ENCODE assay signal across 26 mouse cellular contexts in genomic region chr11:21968922-21969321, GRCm38 (mm10). TPM values are rescaled to one million over a fixed set of nuclear protein-coding genes. Genes with fewer than 3 reads are reported as not detected.
DNase-seq lines count a peak whose midpoint lies in the region; ATAC-seq and TF ChIP-seq lines count a peak whose summit lies in the region.
"Had no signal": no experiment of that assay in that cellular context is flagged by ENCODE, and none has a peak within 500 bp of the region (broad histone marks: within the 10 kb centered on the region; RNA-seq: fewer than 3 reads in every experiment).

No protein-coding gene starts in this region.

- dilution Hi-C loops in CH12.LX (cut with MboI; ENCODE audit: extremely low pct_ligation_motif_present, extremely low pct_unique_long_range_greater_than_20kb, low sequenced_read_pairs) = no loop called here

- no peak overlapping the region for H3K9ac ChIP-seq in CH12.LX (ENCODE audit: insufficient read depth, low read depth)
- H3K9ac ChIP-seq in forebrain, embryonic 11.5 days (ENCODE audit: low read length) = no peak overlapping the region

- peak; percentile 39 for DNase-seq in A20 (ENCODE audit: low read depth, low spot score)
- peak; percentile 55 for DNase-seq in CH12.LX (ENCODE audit: extremely low read depth)
- peak; percentile 19 for DNase-seq in splenic B cell, adult 2 months (ENCODE audit: low read depth, low spot score)
- no peak for DNase-seq in midbrain, embryonic 10.5 days (ENCODE audit: low spot score)
- no peak for DNase-seq in heart, adult 11 months
- DNase-seq in forebrain, embryonic 11.5 days (ENCODE audit: low spot score) = no peak
- DNase-seq: adrenal gland, adult 2 months; adrenal gland, adult 8-10 months; adrenal gland, postnatal 10 days; adrenal gland, postnatal 14 days; adrenal gland, postnatal 25 days; adrenal gland, postnatal 36 days; B cell, adult 2 months; cerebellum, adult 11 months; cerebellum, adult 11-12 months; cerebellum, adult 18-20 months; cerebellum, adult 2 months; cerebellum, adult 8-10 months had no signal

- no peak overlapping the region for H3K4me3 ChIP-seq in CH12.LX (replicated peaks in 1 of 3; ENCODE audit: low read depth in 2 of 3, low read length in 2 of 3, poor library complexity in 1 of 3)
- no peak overlapping the region for H3K4me3 ChIP-seq in midbrain, embryonic 10.5 days
- no peak overlapping the region for H3K4me3 ChIP-seq in forebrain, embryonic 11.5 days (ENCODE audit: low read depth, low read length)

- H3K4me2 ChIP-seq in CH12.LX (ENCODE audit: insufficient read depth, low read depth, poor library complexity, severe bottlenecking) = no peak overlapping the region
- H3K4me2 ChIP-seq in forebrain, embryonic 11.5 days (ENCODE audit: low read depth, low read length, severe bottlenecking) = no peak overlapping the region

- in situ Hi-C loops in CH12.LX (cut with MboI; ENCODE audit: low pct_ligation_motif_present, low pct_unique_long_range_greater_than_20kb, low sequenced_read_pairs) = no loop called here

- no peak for TF ChIP-seq RAD21 in CH12.LX (IDR thresholded peaks at IDR 0.05; ENCODE audit: low read depth, low read length)

- no peaks in the 10 kb centered on the region for H3K9me3 ChIP-seq in CH12.LX (replicated peaks; ENCODE audit: low read length)
- H3K9me3 ChIP-seq in midbrain, embryonic 10.5 days (replicated peaks) = no peaks in the 10 kb centered on the region
- H3K9me3 ChIP-seq in forebrain, embryonic 11.5 days (ENCODE audit: control insufficient read depth, low read length) = no peaks in the 10 kb centered on the region
- H3K9me3 ChIP-seq: G1E had no signal

- TF ChIP-seq EP300 in CH12.LX (IDR thresholded peaks at IDR 0.05; ENCODE audit: low read length) = peak; percentile 100

- no peak overlapping the region for H3K27ac ChIP-seq in CH12.LX (ENCODE audit: insufficient read depth, low read depth)
- no peak overlapping the region for H3K27ac ChIP-seq in midbrain, embryonic 10.5 days (replicated peaks)
- no peak overlapping the region for H3K27ac ChIP-seq in forebrain, embryonic 11.5 days (ENCODE audit: low read depth, low read length)

- H3K4me1 ChIP-seq in CH12.LX (ENCODE audit: control insufficient read depth in 1 of 2, insufficient read depth in 2 of 2) = peaks cover 2 to 15% of the 10 kb centered on the region in 2 experiments; a peak in 3 of 4 replicates
- peaks cover 8% of the 10 kb centered on the region; the same call in 1 of the 2 replicates for H3K4me1 ChIP-seq in midbrain, embryonic 10.5 days
- H3K4me1 ChIP-seq in forebrain, embryonic 11.5 days (replicated peaks; ENCODE audit: control insufficient read depth, insufficient read depth, low read length) = no peaks in the 10 kb centered on the region

- H3K79me2 ChIP-seq in CH12.LX (replicated peaks; ENCODE audit: control insufficient read depth, extremely low read depth, insufficient read depth, poor library complexity, severe bottlenecking) = no peaks in the 10 kb centered on the region

- TF ChIP-seq CTCF in CH12.LX (conservative IDR thresholded peaks at IDR 0.05 in 1 of 2, IDR thresholded peaks at IDR 0.05 in 1 of 2; ENCODE audit: low read depth in 2 of 2, low read length in 2 of 2) = no peak

- WGBS in midbrain, embryonic 10.5 days = 92% methylated on average over 3 of the region's 3 CpGs
- 96% methylated on average over 3 of the region's 3 CpGs for WGBS in forebrain, embryonic 11.5 days

- no peak for ATAC-seq in forebrain, embryonic 11.5 days (replicated peaks; ENCODE audit: low FRiP score)
- ATAC-seq: activated CD4-positive, CD25-positive, alpha-beta regulatory T cell, adult 4 months; CD4-positive, CD25-positive, alpha-beta regulatory T cell, adult 4 months; Patski had no signal

- no peaks in the 10 kb centered on the region for H3K27me3 ChIP-seq in CH12.LX (replicated peaks)
- H3K27me3 ChIP-seq in splenic B cell, adult 2 months (ENCODE audit: control insufficient read depth, insufficient read depth, low read length, poor library complexity, severe bottlenecking) = no peaks in the 10 kb centered on the region
- H3K27me3 ChIP-seq in midbrain, embryonic 10.5 days (ENCODE audit: low read depth, poor library complexity, severe bottlenecking) = no peaks in the 10 kb centered on the region
- H3K27me3 ChIP-seq in forebrain, embryonic 11.5 days (ENCODE audit: control insufficient read depth, insufficient read depth, low read length) = no peaks in the 10 kb centered on the region

- H3K36me3 ChIP-seq in CH12.LX (replicated peaks in 1 of 2; ENCODE audit: control insufficient read depth in 1 of 2, insufficient read depth in 1 of 2, low read length in 1 of 2) = no peaks in the 10 kb centered on the region
- H3K36me3 ChIP-seq in splenic B cell, adult 2 months (ENCODE audit: control insufficient read depth, insufficient read depth, low read length, poor library complexity, severe bottlenecking) = no peaks in the 10 kb centered on the region
- no peaks in the 10 kb centered on the region for H3K36me3 ChIP-seq in midbrain, embryonic 10.5 days
- H3K36me3 ChIP-seq in forebrain, embryonic 11.5 days (ENCODE audit: control insufficient read depth, insufficient read depth, low read length) = no peaks in the 10 kb centered on the region
- H3K36me3 ChIP-seq: G1E had no signal

- no peak for TF ChIP-seq POLR2A in CH12.LX (IDR thresholded peaks at IDR 0.05; ENCODE audit: low read depth, low read length)

TF ChIP-seq in CH12.LX, 34 proteins besides CTCF, POLR2A, EP300 and RAD21:
- peak; percentile 43; the same call in 1 of the 2 replicates for TF ChIP-seq MYC (IDR thresholded peaks at IDR 0.05; ENCODE audit: low read depth, low read length)
- no peak for TF ChIP-seq ZNF384 (IDR thresholded peaks at IDR 0.05; ENCODE audit: low read depth, low read length)
- peak; percentile 79 for TF ChIP-seq JUN (IDR thresholded peaks at IDR 0.05; ENCODE audit: insufficient read depth, low read depth, low read length)
- no peak for TF ChIP-seq POLR2AphosphoS2 (IDR thresholded peaks at IDR 0.05; ENCODE audit: low read depth, low read length)
- TF ChIP-seq UBTF (IDR thresholded peaks at IDR 0.05; ENCODE audit: low read depth, low read length) = no peak
- TF ChIP-seq MAFK (IDR thresholded peaks at IDR 0.05; ENCODE audit: insufficient replicate concordance, low read length) = no peak
- TF ChIP-seq SMC3 (IDR thresholded peaks at IDR 0.05; ENCODE audit: low read depth, low read length) = no peak
- TF ChIP-seq BHLHE40 (IDR thresholded peaks at IDR 0.05; ENCODE audit: low read depth, low read length) = peak; percentile 24; the same call in 1 of the 2 replicates
- peak; percentile 80 for TF ChIP-seq TCF12 (IDR thresholded peaks at IDR 0.05; ENCODE audit: low read depth, low read length)
- no peak for TF ChIP-seq ZC3H11A (IDR thresholded peaks at IDR 0.05; ENCODE audit: low read depth, low read length)
- TF ChIP-seq ELF1 (IDR thresholded peaks at IDR 0.05; ENCODE audit: low read depth, low read length) = no peak
- TF ChIP-seq GABPA (IDR thresholded peaks at IDR 0.05; ENCODE audit: insufficient replicate concordance, low read depth, low read length) = no peak
- peak; percentile 92 for TF ChIP-seq RCOR1 (conservative IDR thresholded peaks at IDR 0.05; ENCODE audit: low read depth, low read length)
- no peak; the same call in 1 of the 2 replicates for TF ChIP-seq ETS1 (conservative IDR thresholded peaks at IDR 0.05; ENCODE audit: low read depth, low read length)
- TF ChIP-seq JUND (conservative IDR thresholded peaks at IDR 0.05; ENCODE audit: low read depth, low read length) = peak; percentile 92
- TF ChIP-seq ZKSCAN1 (IDR thresholded peaks at IDR 0.05; ENCODE audit: borderline replicate concordance, low read depth, low read length) = no peak
- TF ChIP-seq CHD1 (IDR thresholded peaks at IDR 0.05; ENCODE audit: low read depth, low read length) = no peak
- TF ChIP-seq CHD2 (IDR thresholded peaks at IDR 0.05; ENCODE audit: low read length) = peak; percentile 49; the same call in 1 of the 2 replicates
- TF ChIP-seq NELFE (IDR thresholded peaks at IDR 0.05; ENCODE audit: low read depth, low read length) = no peak
- no peak for TF ChIP-seq MAX (IDR thresholded peaks at IDR 0.05; ENCODE audit: low read length)
- TF ChIP-seq MXI1 (IDR thresholded peaks at IDR 0.05; ENCODE audit: low read depth, low read length) = no peak
- no peak for TF ChIP-seq MAZ (IDR thresholded peaks at IDR 0.05; ENCODE audit: low read depth, low read length)
- TF ChIP-seq IRF4 (IDR thresholded peaks at IDR 0.05; ENCODE audit: low read depth, low read length) = peak; percentile 98
- 0 out of 2 replicates have a peak, but pooled peaks have one; percentile 46 for TF ChIP-seq MEF2A (IDR thresholded peaks at IDR 0.05; ENCODE audit: borderline replicate concordance, low read depth, low read length)
- no peak for TF ChIP-seq HCFC1 (IDR thresholded peaks at IDR 0.05; ENCODE audit: low read depth, low read length)

RNA-seq across cellular contexts. Expression of gene Otx1, which starts 33.8 kb away (rescaled TPM):
- total RNA-seq in CH12.LX (2012; rRNA removed) (not detected in 2 replicates), CH12.LX (2014; rRNA removed) (not detected in 2 replicates)
- polyA plus RNA-seq in CH12.LX (2012; ENCODE audit: insufficient read length, low read depth) = not detected in 2 replicates
- 44.5 and 54.8 TPM in 2 replicates for polyA plus RNA-seq in midbrain, embryonic 10.5 days (2016; fragmentation: Nextera tagmentation; extraction: Ambion mirVana)
- polyA plus RNA-seq in forebrain, embryonic 11.5 days (2014; fragmentation: Nextera tagmentation; extraction: Ambion mirVana) = 45.6 and 46.4 TPM in 2 replicates
- total RNA-seq: adrenal gland, adult 18-20 months; adrenal gland, adult 2 months; adrenal gland, adult 8-10 months; adrenal gland, postnatal 14 days; adrenal gland, postnatal 25 days; adrenal gland, postnatal 36 days; adrenal gland, postnatal 4 days; ES-E14; MEL had no signal
- polyA plus RNA-seq: adrenal gland, adult 2 months; CD4-positive, CD25-positive, alpha-beta regulatory T cell, adult 4 months had no signal

Comparison
In these comparisons a context has a peak if more than half of its experiments do, and no peak if none do; other contexts are left out.
1. DNase-seq: peak in A20 (single experiment), CH12.LX (single experiment) and splenic B cell, adult 2 months (single experiment); none in midbrain, embryonic 10.5 days (single experiment), heart, adult 11 months (single experiment) and forebrain, embryonic 11.5 days (single experiment).
2. RNA of gene Otx1, which starts 33.8 kb away (polyA plus RNA-seq): 45.6 to 46.4 TPM in forebrain, embryonic 11.5 days and 44.5 to 54.8 TPM in midbrain, embryonic 10.5 days; not detected in CH12.LX; every median in the first group is over 10 times any median in the second.